Mouse (Mus musculus): ENCODE data around the gene 9930111J21Rik2.
"Not testable (repeated sequence)": the region's sequence is repeated elsewhere in the genome, so short reads cannot be mapped to it uniquely, and the experiment has no call there.

9930111J21Rik2 gene

GRCm38 (mm10) chr11:48974686-48975085 lies 76.4 kb downstream of the 9930111J21Rik2 start:
- DNase-seq (ENCODE audit: low read depth, low spot score), result not testable (repeated sequence)
